Mouse (Mus musculus) left cerebral cortex, adult 2 months (tissue): ENCODE data around the gene Cep128. TPM values are rescaled to one million over a fixed set of nuclear protein-coding genes. Genes with fewer than 3 reads are reported as not detected.

ENCODE experiments used
- DNase-seq, 2 experiments: peaks; one replicate each; pipeline ENCODE4 v3.0.0; 2021 to 2022; ENCODE audit warnings: low spot score in 2 of 2, mixed read lengths in 1 of 2; ENCODE audit errors: extremely low spot score in 1 of 2
- H3K27ac ChIP-seq: fragments of 200-600 bp; 2 replicates; pipeline ENCODE4 v1.8.1; 2022
- H3K4me3 ChIP-seq: fragments of 200-600 bp; 2 replicates; pipeline ENCODE4 v1.8.1; 2022
- CTCF ChIP-seq: fragments of 200-600 bp; IDR thresholded peaks from 2 replicates; pipeline ENCODE4 v1.8.1; 2022; ENCODE audit warnings: antibody characterized with exemption, mild to moderate bottlenecking, moderate library complexity
- intact Hi-C: fragments of 180-260 bp; cut with DNase I; formaldehyde crosslinking; loops from one replicate; pipeline ENCODE4 v1.15.1; 2025
- total RNA-seq, 2 experiments: library from RNA; stranded (reverse); gene quantifications; 2 replicates each; pipeline ENCODE4 v1.2.3; 2021

The Cep128 gene
- total RNA-seq, 2 experiments from 2014 or later = 6.9 to 7.1 TPM

DNA sequence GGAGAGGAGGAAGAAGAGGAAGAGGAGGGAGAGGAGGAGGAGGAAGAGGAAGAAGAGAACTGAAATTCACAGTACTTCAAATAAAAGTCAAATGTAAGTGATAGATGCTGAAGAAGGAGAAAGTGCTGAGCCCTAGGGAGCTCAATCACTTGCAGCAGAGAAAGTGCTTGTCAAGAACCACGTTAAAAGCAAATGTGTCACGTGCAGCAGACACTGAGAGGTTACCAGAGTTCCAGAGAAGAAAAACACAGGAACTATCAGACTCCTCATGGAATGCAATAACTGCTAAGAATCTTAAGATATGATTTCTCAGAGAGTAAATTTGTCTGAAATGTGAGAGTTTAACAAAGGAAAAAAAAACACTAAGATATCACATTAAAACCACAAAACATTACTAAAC, 225.7 kb downstream of the Cep128 start:
- intact Hi-C loops = no loop called here
- Histone ChIP-seq H3K4me3 (no peak overlapping the region), H3K27ac (no peak overlapping the region)
- TF ChIP-seq CTCF = no peak
- DNase-seq = no peak

DNA sequence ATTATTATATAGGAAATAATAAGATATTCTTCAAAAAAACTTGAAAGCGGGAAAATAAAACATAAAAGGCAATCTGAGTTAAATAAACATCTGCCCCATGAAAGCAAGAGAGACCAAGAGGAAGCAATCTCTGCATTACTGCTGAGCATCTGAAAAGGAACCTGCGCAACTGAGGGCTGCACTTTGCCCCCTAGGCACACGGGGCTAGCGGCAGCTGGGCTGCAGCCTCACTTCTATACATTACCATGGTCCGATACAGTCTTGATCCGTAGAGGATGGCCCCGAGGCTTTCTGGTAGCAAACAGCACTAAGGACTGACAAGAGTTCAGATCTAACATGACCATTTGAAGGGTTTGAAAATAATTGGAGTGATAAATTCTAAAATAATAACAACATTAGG, 230.2 kb downstream of the Cep128 start:
- Histone ChIP-seq H3K27ac (no peak overlapping the region), H3K4me3 (no peak overlapping the region)
- intact Hi-C loops = no loop called here
- DNase-seq = no peak
- TF ChIP-seq CTCF = no peak

DNA sequence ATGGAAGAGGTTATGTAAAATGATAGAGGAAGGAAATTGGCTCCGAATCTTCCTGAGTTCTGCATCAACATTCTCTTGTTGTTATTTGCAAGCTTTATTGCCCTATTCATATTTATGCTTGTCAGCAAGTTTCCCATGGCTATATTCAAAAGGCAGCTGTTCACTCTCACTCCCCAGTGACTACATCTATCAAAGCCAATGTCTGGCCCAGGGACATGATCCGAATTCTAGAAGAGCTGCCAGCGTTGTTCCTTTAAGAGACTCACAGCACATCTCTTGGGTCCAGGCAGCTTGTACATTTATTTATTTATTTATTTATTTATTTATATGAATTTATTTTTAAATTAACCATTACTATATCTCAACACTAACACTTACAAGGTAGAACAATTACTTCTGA, 235.1 kb downstream of the Cep128 start:
- H3K27ac ChIP-seq = no peak overlapping the region
- intact Hi-C loops = no loop called here
- DNase-seq = no peak

DNA sequence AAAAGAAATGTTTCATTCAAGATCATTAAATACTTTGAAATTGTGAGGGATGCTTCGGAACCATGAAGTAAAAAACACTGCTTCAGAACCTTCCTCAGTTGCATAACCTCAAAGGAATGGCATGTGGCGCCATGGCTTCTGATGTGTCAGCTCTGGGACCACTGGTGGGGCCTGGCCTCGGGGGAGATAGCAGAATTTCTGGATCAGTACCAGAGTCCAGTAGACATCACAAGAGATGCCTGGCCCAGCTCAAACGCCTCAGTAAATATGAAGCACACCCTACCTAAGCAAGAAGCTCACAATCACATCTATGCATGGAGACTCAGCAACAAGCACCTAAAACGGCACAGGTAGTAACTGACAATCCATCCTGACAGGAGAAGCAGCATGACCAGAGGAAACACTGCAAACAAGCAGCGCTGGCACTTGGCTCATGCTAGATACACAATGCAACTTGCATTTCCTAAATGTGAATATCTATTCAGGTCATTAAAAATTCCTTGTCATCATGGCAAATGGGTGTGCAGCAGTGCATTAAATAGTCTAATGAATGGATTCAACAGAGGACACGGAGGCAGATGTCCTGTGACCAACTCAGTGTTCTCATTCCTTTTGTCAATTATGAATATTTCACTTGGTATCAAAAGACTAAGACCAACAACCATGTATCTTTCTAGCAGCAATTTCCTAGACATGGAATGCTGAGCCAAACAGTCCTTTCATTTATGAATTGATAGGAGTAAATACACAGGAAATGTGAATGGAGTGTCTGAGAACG, 249.3 kb downstream of the Cep128 start:
- DNase-seq = no peak
- no peak for TF ChIP-seq CTCF
- intact Hi-C loops = no loop called here

More for the DNA sequence above, 235.1 kb downstream of the Cep128 start:
- H3K4me3 ChIP-seq = no peak overlapping the region
- TF ChIP-seq CTCF = no peak

DNA sequence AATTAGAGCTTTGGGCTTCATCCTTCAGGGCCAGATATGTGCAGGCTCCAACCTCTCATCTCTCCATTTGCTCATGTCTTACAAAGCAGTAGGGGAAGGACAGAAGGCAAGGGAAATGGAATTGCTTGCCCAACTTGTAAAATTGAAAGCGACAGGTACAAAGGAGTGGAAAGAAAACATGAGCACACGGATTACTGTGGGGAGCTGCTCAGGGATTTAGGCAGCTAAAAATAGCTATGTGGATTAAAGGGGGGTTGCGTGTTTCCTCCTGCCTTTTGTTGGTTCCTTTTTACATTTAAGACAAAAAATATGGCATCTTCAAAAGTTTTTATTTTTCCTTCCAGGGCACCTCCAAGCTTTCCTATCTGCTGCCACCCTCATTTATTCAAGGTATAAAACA, 269.2 kb downstream of the Cep128 start:
- no peak for DNase-seq
- intact Hi-C loops = no loop called here
- no peak overlapping the region for H3K27ac ChIP-seq
- TF ChIP-seq CTCF = no peak
- H3K4me3 ChIP-seq = no peak overlapping the region

More for the DNA sequence above, 249.3 kb downstream of the Cep128 start:
- Histone ChIP-seq H3K27ac (no peak overlapping the region), H3K4me3 (no peak overlapping the region)

DNA sequence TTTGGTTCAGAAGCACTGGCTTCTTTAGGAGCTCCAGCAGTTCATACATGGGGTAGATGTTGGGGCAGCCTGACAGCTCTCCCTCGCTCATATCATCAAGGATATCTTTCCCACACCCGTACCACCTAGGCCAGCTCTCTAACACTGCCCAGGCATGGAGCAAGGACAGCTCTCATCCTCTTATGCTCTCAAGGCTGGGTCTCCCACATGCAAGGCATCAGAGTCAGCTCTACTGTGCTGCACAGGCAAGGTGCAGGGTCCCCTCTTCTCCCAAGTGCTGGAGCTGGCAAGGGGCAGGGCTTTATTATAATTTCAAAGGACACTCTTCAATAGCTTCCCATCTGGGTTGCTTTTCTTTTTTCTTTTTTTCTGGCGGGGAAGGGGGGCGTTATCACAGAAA, 280.9 kb downstream of the Cep128 start:
- intact Hi-C loops = no loop called here

DNA sequence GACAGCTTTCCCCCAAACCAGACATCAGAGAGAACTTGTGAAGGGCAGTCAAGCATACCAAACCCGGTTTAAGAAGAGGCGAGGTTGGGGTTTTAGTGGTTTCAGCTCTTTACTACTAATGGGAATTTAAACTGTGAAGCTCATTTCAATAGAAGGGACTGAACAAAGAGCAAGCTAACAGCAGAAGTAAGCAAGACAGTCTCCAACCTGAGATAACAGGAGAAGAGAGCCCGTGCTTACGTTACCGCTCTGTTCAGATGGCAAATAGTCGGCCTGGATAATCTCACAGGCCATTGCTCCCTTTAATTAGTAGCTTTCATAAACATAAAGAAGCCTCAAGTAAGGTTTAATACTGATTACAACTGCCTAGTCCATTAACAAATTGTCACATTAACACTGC, 286.3 kb downstream of the Cep128 start:
- no peak overlapping the region for H3K4me3 ChIP-seq
- no peak for TF ChIP-seq CTCF
- intact Hi-C loops = no loop called here

More for the DNA sequence above, 280.9 kb downstream of the Cep128 start:
- Histone ChIP-seq H3K27ac (no peak overlapping the region), H3K4me3 (no peak overlapping the region)
- DNase-seq = no peak
- no peak for TF ChIP-seq CTCF

DNA sequence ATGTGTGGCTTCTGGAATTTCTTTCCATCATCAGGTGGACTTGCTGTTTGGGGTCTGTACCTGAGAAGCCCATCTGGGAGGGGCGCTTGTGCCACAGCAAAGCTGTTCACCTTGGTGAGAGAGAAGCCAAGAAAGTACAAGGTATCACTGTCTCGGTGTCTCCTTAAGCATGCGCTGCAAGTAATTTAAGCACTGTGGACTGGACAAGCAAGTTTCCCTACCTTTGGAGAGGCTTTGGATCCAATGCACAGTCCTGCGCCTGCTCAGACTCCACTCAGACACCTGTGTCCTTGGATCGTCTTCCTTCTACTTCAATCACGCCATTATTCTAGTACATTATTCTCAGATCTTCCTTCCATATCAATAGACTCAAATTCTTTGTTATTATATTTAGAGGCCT, 288.0 kb downstream of the Cep128 start:
- intact Hi-C loops = no loop called here
- Histone ChIP-seq H3K27ac (no peak overlapping the region), H3K4me3 (no peak overlapping the region)
- no peak for TF ChIP-seq CTCF
- no peak for DNase-seq

More for the DNA sequence above, 286.3 kb downstream of the Cep128 start:
- DNase-seq = no peak
- H3K27ac ChIP-seq = no peak overlapping the region

DNA sequence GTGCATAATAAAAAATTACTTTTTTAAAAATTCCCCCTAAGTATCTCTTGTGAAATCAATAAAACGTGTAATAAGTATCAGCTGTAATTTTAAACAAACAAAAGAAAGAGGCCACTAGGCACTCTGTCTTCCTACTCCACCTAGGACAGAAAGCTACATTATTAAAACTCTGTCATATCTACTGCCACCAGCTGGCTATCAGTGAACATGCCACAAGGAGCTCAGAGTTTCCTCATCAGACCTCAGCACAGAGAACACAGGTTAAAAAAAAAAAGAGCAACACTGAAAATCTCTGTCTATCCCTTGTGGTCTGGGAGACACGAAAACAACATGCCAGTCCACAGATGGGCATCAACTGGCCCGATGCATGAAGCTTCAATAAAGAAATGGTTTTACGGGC, 295.9 kb downstream of the Cep128 start:
- Histone ChIP-seq H3K27ac (no peak overlapping the region), H3K4me3 (no peak overlapping the region)
- DNase-seq = peak in 1 of 2 experiments; percentile 12
- intact Hi-C loops = loop anchor here (1.0 to 10.0 kb wide), 3 partner anchors 224 to 523 kb away; no protein-coding TSS in a partner anchor
- TF ChIP-seq CTCF = peak; percentile 56

DNA sequence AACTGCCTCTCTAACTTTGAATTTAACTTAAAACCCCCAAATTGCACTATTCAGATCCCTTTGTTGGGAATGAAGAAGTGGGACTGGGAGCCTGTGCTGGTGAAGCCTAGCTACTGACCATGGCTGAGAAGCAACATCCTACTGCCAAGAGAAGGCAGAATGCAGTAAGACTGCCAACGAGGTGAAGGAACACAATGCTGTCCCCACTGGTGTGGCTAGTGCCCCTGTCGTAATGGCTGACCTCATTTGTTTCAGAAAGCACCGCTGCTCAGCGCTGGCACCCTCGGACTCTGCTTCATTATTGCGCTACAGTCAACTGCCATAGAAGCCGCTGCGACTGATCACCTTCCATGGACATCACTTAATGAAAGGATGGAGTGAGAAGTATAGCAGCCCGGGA, 298.2 kb downstream of the Cep128 start:
- no peak overlapping the region for H3K27ac ChIP-seq
- no peak overlapping the region for H3K4me3 ChIP-seq
- peak in 1 of 2 experiments; percentile 10 for DNase-seq
- TF ChIP-seq CTCF = no peak
- intact Hi-C loops = loop anchor here (5.0 to 10.0 kb wide), 2 partner anchors 226 to 521 kb away; no protein-coding TSS in a partner anchor

DNA sequence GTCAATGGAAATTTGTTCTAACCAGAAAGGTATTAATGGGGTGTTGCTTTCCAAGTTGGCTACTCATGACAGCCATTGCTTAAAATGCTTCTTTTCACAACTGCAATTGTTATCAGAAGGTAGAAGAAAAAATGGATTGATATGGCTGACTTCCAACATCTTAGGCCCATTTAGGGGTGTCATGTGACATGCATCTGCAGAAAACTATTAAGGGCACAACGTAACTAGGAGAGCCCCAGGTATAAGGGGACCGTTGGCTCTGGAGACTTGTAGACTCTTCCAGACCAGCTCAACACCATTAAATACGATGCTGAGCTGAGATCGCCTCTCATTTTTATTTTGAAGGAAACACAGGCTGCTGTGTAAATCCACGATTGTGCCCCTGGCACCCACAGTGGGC, 308.6 kb downstream of the Cep128 start:
- H3K27ac ChIP-seq = no peak overlapping the region
- no peak for DNase-seq
- no peak for TF ChIP-seq CTCF
- H3K4me3 ChIP-seq = no peak overlapping the region
- intact Hi-C loops = no loop called here

DNA sequence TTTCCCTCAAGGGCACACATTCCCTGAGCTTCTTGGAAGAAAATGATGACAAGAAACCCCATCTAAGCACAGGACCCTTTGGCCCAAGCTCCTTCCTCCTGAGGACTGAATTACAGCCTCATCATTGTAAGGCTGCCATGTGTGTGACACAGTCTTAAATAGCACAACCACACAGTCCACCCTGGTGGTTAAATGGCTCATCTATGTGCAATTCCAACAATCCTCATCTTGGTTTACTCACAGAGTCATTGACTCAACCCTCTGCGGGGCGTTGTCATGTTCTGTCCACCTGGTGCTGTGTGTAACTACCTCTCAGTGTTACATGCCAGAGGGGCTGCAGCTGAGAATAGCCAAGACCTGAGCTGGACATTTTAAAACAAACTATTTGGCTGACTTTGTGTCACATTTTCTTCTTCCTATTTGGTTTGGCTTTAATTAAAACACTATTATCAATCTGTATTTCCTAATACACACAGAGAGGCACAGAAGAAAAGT, 313.6 kb downstream of the Cep128 start:
- DNase-seq = no peak
- Histone ChIP-seq H3K4me3 (no peak overlapping the region), H3K27ac (no peak overlapping the region)
- TF ChIP-seq CTCF = no peak
- intact Hi-C loops = no loop called here

DNA sequence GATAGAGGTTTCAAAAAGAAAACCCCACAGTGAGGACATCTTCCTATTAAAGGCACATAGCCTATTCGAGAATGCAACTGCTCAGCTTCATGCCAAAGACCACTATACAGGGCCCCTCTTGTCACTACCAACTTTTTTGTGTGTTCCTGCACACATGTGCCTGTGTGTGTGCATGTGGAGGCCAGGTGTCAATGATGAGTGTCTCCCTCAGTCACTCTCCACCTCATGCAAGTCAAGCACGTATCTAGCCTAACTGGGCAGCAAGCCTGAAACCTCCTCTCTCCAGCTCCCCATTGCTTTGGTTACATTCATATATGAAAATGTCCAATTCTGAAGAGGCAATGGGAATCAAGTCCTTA, 317.1 kb downstream of the Cep128 start:
- Histone ChIP-seq H3K4me3 (no peak overlapping the region), H3K27ac (no peak overlapping the region)
- intact Hi-C loops = no loop called here
- TF ChIP-seq CTCF = no peak
- DNase-seq = no peak
